Mouse (Mus musculus): ENCODE measurements at regions not wholly inside any gene's neighbourhood (a gene's known extent, or its start where the extent isn't known, plus 50 kb on each side); places are given as distances from the start of the nearest gene placed in this dataset.

GRCm38 (mm10) chr12:45133415-45133814 is 58.9 kb upstream of the Stxbp6 start:
- no peaks in the 10 kb centered on the region for H3K9me3 ChIP-seq (replicated peaks)
- H3K4me1 ChIP-seq = no peaks in the 10 kb centered on the region
- H3K4me2 ChIP-seq (replicated peaks) = no peak overlapping the region
- ATAC-seq (ENCODE audit: low FRiP score) = no peak
- H3K4me3 ChIP-seq = no peak overlapping the region
- no peak overlapping the region for H3K27ac ChIP-seq
- WGBS = 78% methylated on average over 2 of the region's 2 CpGs
- no peaks in the 10 kb centered on the region for H3K36me3 ChIP-seq
- H3K9ac ChIP-seq = no peak overlapping the region
- no peaks in the 10 kb centered on the region for H3K27me3 ChIP-seq

GRCm38 (mm10) chr12:45131139-45131538 is 56.6 kb upstream of the Stxbp6 start:
- Histone ChIP-seq H3K4me1 (no peaks in the 10 kb centered on the region), H3K36me3 (no peaks in the 10 kb centered on the region), H3K4me3 (no peak overlapping the region), H3K9me3 (replicated peaks) (no peaks in the 10 kb centered on the region), H3K4me2 (replicated peaks) (no peak overlapping the region), H3K27me3 (no peaks in the 10 kb centered on the region), H3K27ac (no peak overlapping the region), H3K9ac (no peak overlapping the region)
- no peak for ATAC-seq (ENCODE audit: low FRiP score)
- WGBS = 88% methylated on average over 5 of the region's 5 CpGs

- Histone ChIP-seq H3K4me3 (no peak overlapping the region), H3K9ac (no peak overlapping the region), H3K27ac (no peak overlapping the region), H3K27me3 (no peaks in the 10 kb centered on the region), H3K9me3 (replicated peaks) (no peaks in the 10 kb centered on the region), H3K4me1 (no peaks in the 10 kb centered on the region), H3K4me2 (replicated peaks) (no peak overlapping the region), H3K36me3 (no peaks in the 10 kb centered on the region)
- no peak for ATAC-seq (ENCODE audit: low FRiP score)
- 89% methylated on average over 3 of the region's 3 CpGs for WGBS
These were observed 51.4 kb upstream of the Stxbp6 start for GRCm38 (mm10) chr12:45125866-45126265.
